Mouse (Mus musculus): ENCODE measurements around the gene Pced1b. TPM values are rescaled to one million over a fixed set of nuclear protein-coding genes. Genes with fewer than 3 reads are reported as not detected.

Gene Pced1b
- total and polyA plus RNA-seq, 2 experiments from 2014 or later: 0.89 to 2.6 TPM

- DNase-seq (ENCODE audit: low spot score) (no peak), ATAC-seq (ENCODE audit: insufficient read depth, low read depth) (no peak)
- TF ChIP-seq EP300 (IDR thresholded peaks at IDR 0.05; ENCODE audit: low read depth) (no peak), CTCF (IDR thresholded peaks at IDR 0.05; ENCODE audit: low read depth) (no peak)
- WGBS: 79% methylated on average over 20 of the region's 20 CpGs
- Histone ChIP-seq H3K27me3 (ENCODE audit: control insufficient read depth, insufficient read depth, low read length) (no peaks in the 10 kb centered on the region), H3K4me2 (ENCODE audit: low read depth, low read length) (no peak overlapping the region), H3K4me3 (ENCODE audit: low read depth, low read length) (no peak overlapping the region), H3K36me3 (replicated peaks; ENCODE audit: control insufficient read depth, insufficient read depth, low read length) (no peaks in the 10 kb centered on the region; the same call in 1 of the 2 replicates), H3K27ac (ENCODE audit: low read depth) (no peak overlapping the region), H3K4me1 (ENCODE audit: control insufficient read depth, insufficient read depth) (no peaks in the 10 kb centered on the region), H3K9me3 (replicated peaks; ENCODE audit: control insufficient read depth, low read length) (no peaks in the 10 kb centered on the region), H3K9ac (replicated peaks; ENCODE audit: low read depth, low read length) (no peak overlapping the region)
Measured at GRCm38 (mm10) chr15:97276660-97277153, 29.8 kb downstream of the Pced1b start.

- TF ChIP-seq EP300 (IDR thresholded peaks at IDR 0.05; ENCODE audit: low read depth): no peak
- no peak for TF ChIP-seq CTCF (IDR thresholded peaks at IDR 0.05; ENCODE audit: low read depth)
- no peak overlapping the region for H3K9ac ChIP-seq (replicated peaks; ENCODE audit: low read depth, low read length)
- DNase-seq (ENCODE audit: low spot score) (no peak), ATAC-seq (ENCODE audit: insufficient read depth, low read depth) (no peak)
- no peaks in the 10 kb centered on the region for H3K4me1 ChIP-seq (ENCODE audit: control insufficient read depth, insufficient read depth)
- H3K27me3 ChIP-seq (ENCODE audit: control insufficient read depth, insufficient read depth, low read length): no peaks in the 10 kb centered on the region
- H3K4me3 ChIP-seq (ENCODE audit: low read depth, low read length): no peak overlapping the region
- no peak overlapping the region for H3K4me2 ChIP-seq (ENCODE audit: low read depth, low read length)
- no peaks in the 10 kb centered on the region; the same call in 1 of the 2 replicates for H3K36me3 ChIP-seq (replicated peaks; ENCODE audit: control insufficient read depth, insufficient read depth, low read length)
- 84% methylated on average over 10 of the region's 10 CpGs for whole genome bisulfite sequencing
- H3K27ac ChIP-seq (ENCODE audit: low read depth): no peak overlapping the region
- no peaks in the 10 kb centered on the region for H3K9me3 ChIP-seq (replicated peaks; ENCODE audit: control insufficient read depth, low read length)
Measured at GRCm38 (mm10) chr15:97277328-97277727, 30.4 kb downstream of the Pced1b start.

- Histone ChIP-seq H3K27me3 (ENCODE audit: control insufficient read depth, insufficient read depth, low read length) (no peaks in the 10 kb centered on the region), H3K27ac (ENCODE audit: low read depth) (no peak overlapping the region), H3K9me3 (replicated peaks; ENCODE audit: control insufficient read depth, low read length) (no peaks in the 10 kb centered on the region), H3K9ac (replicated peaks; ENCODE audit: low read depth, low read length) (no peak overlapping the region), H3K4me1 (ENCODE audit: control insufficient read depth, insufficient read depth) (no peaks in the 10 kb centered on the region), H3K4me2 (ENCODE audit: low read depth, low read length) (no peak overlapping the region), H3K36me3 (replicated peaks; ENCODE audit: control insufficient read depth, insufficient read depth, low read length) (no peaks in the 10 kb centered on the region; the same call in 1 of the 2 replicates), H3K4me3 (ENCODE audit: low read depth, low read length) (no peak overlapping the region)
- DNase-seq (ENCODE audit: low spot score): no peak
- ATAC-seq (ENCODE audit: insufficient read depth, low read depth): no peak
- no peak for TF ChIP-seq EP300 (IDR thresholded peaks at IDR 0.05; ENCODE audit: low read depth)
- no peak for TF ChIP-seq CTCF (IDR thresholded peaks at IDR 0.05; ENCODE audit: low read depth)
- 91% methylated on average over 9 of the region's 9 CpGs for WGBS
Measured at GRCm38 (mm10) chr15:97278340-97278948, 31.5 kb downstream of the Pced1b start.

GRCm38 (mm10) chr15:97280131-97280530, 33.2 kb downstream of the Pced1b start:
- Histone ChIP-seq H3K27ac (ENCODE audit: low read depth) (no peak overlapping the region), H3K9me3 (replicated peaks; ENCODE audit: control insufficient read depth, low read length) (no peaks in the 10 kb centered on the region), H3K4me1 (ENCODE audit: control insufficient read depth, insufficient read depth) (no peaks in the 10 kb centered on the region), H3K27me3 (ENCODE audit: control insufficient read depth, insufficient read depth, low read length) (no peaks in the 10 kb centered on the region), H3K36me3 (replicated peaks; ENCODE audit: control insufficient read depth, insufficient read depth, low read length) (no peaks in the 10 kb centered on the region; the same call in 1 of the 2 replicates), H3K4me2 (ENCODE audit: low read depth, low read length) (no peak overlapping the region), H3K4me3 (ENCODE audit: low read depth, low read length) (no peak overlapping the region), H3K9ac (replicated peaks; ENCODE audit: low read depth, low read length) (no peak overlapping the region)
- no peak for ATAC-seq (ENCODE audit: insufficient read depth, low read depth)
- 78% methylated on average over 8 of the region's 8 CpGs for WGBS
- no peak for TF ChIP-seq EP300 (IDR thresholded peaks at IDR 0.05; ENCODE audit: low read depth)
- TF ChIP-seq CTCF (IDR thresholded peaks at IDR 0.05; ENCODE audit: low read depth): no peak
- no peak for DNase-seq (ENCODE audit: low spot score)

GRCm38 (mm10) chr15:97280776-97281175, 33.9 kb downstream of the Pced1b start:
- no peaks in the 10 kb centered on the region for H3K27me3 ChIP-seq (ENCODE audit: control insufficient read depth, insufficient read depth, low read length)
- no peak overlapping the region for H3K27ac ChIP-seq (ENCODE audit: low read depth)
- no peaks in the 10 kb centered on the region for H3K9me3 ChIP-seq (replicated peaks; ENCODE audit: control insufficient read depth, low read length)
- H3K4me3 ChIP-seq (ENCODE audit: low read depth, low read length): no peak overlapping the region
- TF ChIP-seq CTCF (IDR thresholded peaks at IDR 0.05; ENCODE audit: low read depth): no peak
- no peak for TF ChIP-seq EP300 (IDR thresholded peaks at IDR 0.05; ENCODE audit: low read depth)
- H3K4me1 ChIP-seq (ENCODE audit: control insufficient read depth, insufficient read depth): no peaks in the 10 kb centered on the region
- DNase-seq (ENCODE audit: low spot score) (no peak), ATAC-seq (ENCODE audit: insufficient read depth, low read depth) (no peak)
- H3K4me2 ChIP-seq (ENCODE audit: low read depth, low read length): no peak overlapping the region
- no peaks in the 10 kb centered on the region; the same call in 1 of the 2 replicates for H3K36me3 ChIP-seq (replicated peaks; ENCODE audit: control insufficient read depth, insufficient read depth, low read length)
- no peak overlapping the region for H3K9ac ChIP-seq (replicated peaks; ENCODE audit: low read depth, low read length)
- 44% methylated on average over 9 of the region's 9 CpGs for WGBS
